Mouse (Mus musculus) thymus, adult 2 months (tissue): Measurements from ENCODE around the gene Tecr.

Experiments
- CTCF ChIP-seq: fragments of 200-500 bp; IDR thresholded peaks from 2 replicates; pipeline ENCODE4 v1.5.1; 2012; ENCODE audit warnings: mild to moderate bottlenecking, control low read depth, low read length, moderate library complexity, borderline replicate concordance; ENCODE audit not compliant: control insufficient read depth, poor library complexity, insufficient read depth; ENCODE audit errors: extremely low read depth
- POLR2A ChIP-seq: fragments of 200-500 bp; IDR thresholded peaks from 2 replicates; pipeline ENCODE4 v1.6.1; 2012; ENCODE audit warnings: mild to moderate bottlenecking, low read length, control low read depth, moderate library complexity; ENCODE audit not compliant: control insufficient read depth, poor library complexity, insufficient read depth; ENCODE audit errors: extremely low read depth

DNA sequence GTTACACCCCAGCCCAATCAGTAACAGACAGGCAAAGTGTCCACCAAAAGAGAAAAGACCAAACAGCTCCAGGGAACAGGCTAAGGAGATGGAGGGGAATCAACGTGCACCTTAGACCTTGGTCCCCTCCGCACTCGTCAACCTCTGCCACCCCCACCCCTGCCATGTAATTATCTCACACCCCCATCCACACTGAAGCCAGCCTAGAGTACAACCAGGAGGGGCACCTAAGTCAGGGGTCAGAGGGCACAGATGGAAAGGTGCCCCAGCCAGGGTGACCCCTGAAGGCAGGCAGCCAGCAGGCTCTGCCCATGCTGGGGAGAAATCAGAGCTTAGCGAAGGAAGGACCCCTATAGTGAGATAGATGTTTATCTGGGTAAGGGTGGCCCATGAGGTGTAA, 30.9 kb downstream of the Tecr start:
- TF ChIP-seq CTCF (no peak), POLR2A (no peak)
